Mouse (Mus musculus): ENCODE results near the gene Xkr7. TPM values are rescaled to one million over a fixed set of nuclear protein-coding genes. Genes with fewer than 3 reads are reported as not detected.

Xkr7 gene
- polyA plus RNA-seq, 1 experiment from 2014 or later = 0.36 TPM

GRCm38 (mm10) chr2:153045884-153046299, 14.2 kb downstream of the Xkr7 start:
- Histone ChIP-seq H3K9me3 (no peaks in the 10 kb centered on the region), H3K36me3 (replicated peaks) (no peaks in the 10 kb centered on the region), H3K27ac (replicated peaks) (no peak overlapping the region), H3K4me1 (0 out of 2 replicates have a peak, but pooled peaks cover 4% of the 10 kb centered on the region), H3K4me3 (no peak overlapping the region), H3K27me3 (replicated peaks; ENCODE audit: low read depth, poor library complexity, severe bottlenecking) (peaks cover 35% of the 10 kb centered on the region)
- no peak for DNase-seq (ENCODE audit: low spot score)
- WGBS = 28% methylated on average over 8 of the region's 8 CpGs

GRCm38 (mm10) chr2:153047828-153048465, 16.3 kb downstream of the Xkr7 start:
- peak; percentile 56 for DNase-seq (ENCODE audit: low spot score)
- H3K27me3 ChIP-seq (replicated peaks; ENCODE audit: low read depth, poor library complexity, severe bottlenecking) = peaks cover 56% of the 10 kb centered on the region
- H3K27ac ChIP-seq (replicated peaks) = no peak overlapping the region
- no peaks in the 10 kb centered on the region for H3K9me3 ChIP-seq
- WGBS = 43% methylated on average over 17 of the region's 17 CpGs
- no peaks in the 10 kb centered on the region for H3K36me3 ChIP-seq (replicated peaks)
- no peak overlapping the region for H3K4me3 ChIP-seq
- H3K4me1 ChIP-seq = peaks cover 11% of the 10 kb centered on the region

- no peaks in the 10 kb centered on the region for H3K9me3 ChIP-seq
- no peaks in the 10 kb centered on the region for H3K36me3 ChIP-seq (replicated peaks)
- peaks cover 12% of the 10 kb centered on the region for H3K4me1 ChIP-seq
- H3K4me3 ChIP-seq = no peak overlapping the region
- WGBS = 52% methylated on average over 9 of the region's 9 CpGs
- H3K27ac ChIP-seq (replicated peaks) = no peak overlapping the region
- peaks cover 71% of the 10 kb centered on the region for H3K27me3 ChIP-seq (replicated peaks; ENCODE audit: low read depth, poor library complexity, severe bottlenecking)
- DNase-seq (ENCODE audit: low spot score) = no peak
These were observed 17.8 kb downstream of the Xkr7 start for GRCm38 (mm10) chr2:153049288-153049996.

GRCm38 (mm10) chr2:153049997-153050358, 18.3 kb downstream of the Xkr7 start:
- Histone ChIP-seq H3K27me3 (replicated peaks; ENCODE audit: low read depth, poor library complexity, severe bottlenecking) (peaks cover 76% of the 10 kb centered on the region), H3K9me3 (no peaks in the 10 kb centered on the region), H3K4me1 (peaks cover 12% of the 10 kb centered on the region), H3K36me3 (replicated peaks) (no peaks in the 10 kb centered on the region), H3K27ac (replicated peaks) (no peak overlapping the region), H3K4me3 (no peak overlapping the region)
- no peak for DNase-seq (ENCODE audit: low spot score)
- 86% methylated on average over 4 of the region's 4 CpGs for WGBS

- 83% methylated on average over 6 of the region's 6 CpGs for WGBS
- DNase-seq (ENCODE audit: low spot score) = no peak
- no peak overlapping the region for H3K27ac ChIP-seq (replicated peaks)
- no peak overlapping the region for H3K4me3 ChIP-seq
- no peaks in the 10 kb centered on the region for H3K9me3 ChIP-seq
- H3K4me1 ChIP-seq = peaks cover 8% of the 10 kb centered on the region
- H3K27me3 ChIP-seq (replicated peaks; ENCODE audit: low read depth, poor library complexity, severe bottlenecking) = peaks cover 78% of the 10 kb centered on the region
- H3K36me3 ChIP-seq (replicated peaks) = no peaks in the 10 kb centered on the region
These were observed 19.4 kb downstream of the Xkr7 start for GRCm38 (mm10) chr2:153051095-153051494.

GRCm38 (mm10) chr2:153051537-153051936, 19.9 kb downstream of the Xkr7 start:
- no peak for DNase-seq (ENCODE audit: low spot score)
- WGBS = 78% methylated on average over 9 of the region's 9 CpGs
- Histone ChIP-seq H3K9me3 (no peaks in the 10 kb centered on the region), H3K27me3 (replicated peaks; ENCODE audit: low read depth, poor library complexity, severe bottlenecking) (peaks cover 78% of the 10 kb centered on the region), H3K27ac (replicated peaks) (no peak overlapping the region), H3K4me1 (peaks cover 8% of the 10 kb centered on the region), H3K36me3 (replicated peaks) (no peaks in the 10 kb centered on the region), H3K4me3 (no peak overlapping the region)

GRCm38 (mm10) chr2:153052700-153053351, 21.2 kb downstream of the Xkr7 start:
- 9% methylated on average over 30 of the region's 30 CpGs for WGBS
- H3K27ac ChIP-seq (replicated peaks) = no peak overlapping the region
- no peak for DNase-seq (ENCODE audit: low spot score)
- H3K4me3 ChIP-seq = peak overlapping the region; percentile 34; the same call in 1 of the 2 replicates
- peaks cover 72% of the 10 kb centered on the region for H3K27me3 ChIP-seq (replicated peaks; ENCODE audit: low read depth, poor library complexity, severe bottlenecking)
- no peaks in the 10 kb centered on the region for H3K36me3 ChIP-seq (replicated peaks)
- H3K4me1 ChIP-seq = peaks cover 8% of the 10 kb centered on the region
- no peaks in the 10 kb centered on the region for H3K9me3 ChIP-seq

- DNase-seq (ENCODE audit: low spot score) = no peak
- peaks cover 67% of the 10 kb centered on the region for H3K27me3 ChIP-seq (replicated peaks; ENCODE audit: low read depth, poor library complexity, severe bottlenecking)
- WGBS = 89% methylated on average over 8 of the region's 8 CpGs
These were observed 22.2 kb downstream of the Xkr7 start for GRCm38 (mm10) chr2:153053896-153054295.

GRCm38 (mm10) chr2:153055270-153055920, 23.7 kb downstream of the Xkr7 start:
- no peak overlapping the region for H3K4me3 ChIP-seq
- H3K27me3 ChIP-seq (replicated peaks; ENCODE audit: low read depth, poor library complexity, severe bottlenecking) = peaks cover 58% of the 10 kb centered on the region

More at GRCm38 (mm10) chr2:153053896-153054295, 22.2 kb downstream of the Xkr7 start:
- no peaks in the 10 kb centered on the region for H3K36me3 ChIP-seq (replicated peaks)
- H3K4me1 ChIP-seq = peaks cover 8% of the 10 kb centered on the region
- H3K9me3 ChIP-seq = no peaks in the 10 kb centered on the region
- H3K4me3 ChIP-seq = no peak overlapping the region
- no peak overlapping the region for H3K27ac ChIP-seq (replicated peaks)

GRCm38 (mm10) chr2:153058365-153058764, 26.7 kb downstream of the Xkr7 start:
- Histone ChIP-seq H3K9me3 (no peaks in the 10 kb centered on the region), H3K27ac (replicated peaks) (no peak overlapping the region), H3K4me1 (no peaks in the 10 kb centered on the region), H3K36me3 (replicated peaks) (no peaks in the 10 kb centered on the region), H3K27me3 (replicated peaks; ENCODE audit: low read depth, poor library complexity, severe bottlenecking) (peaks cover 29% of the 10 kb centered on the region), H3K4me3 (no peak overlapping the region)
- 78% methylated on average over 4 of the region's 4 CpGs for WGBS
- no peak for DNase-seq (ENCODE audit: low spot score)

More at GRCm38 (mm10) chr2:153055270-153055920, 23.7 kb downstream of the Xkr7 start:
- Histone ChIP-seq H3K27ac (replicated peaks) (no peak overlapping the region), H3K9me3 (no peaks in the 10 kb centered on the region), H3K36me3 (replicated peaks) (no peaks in the 10 kb centered on the region), H3K4me1 (peaks cover 8% of the 10 kb centered on the region)
- WGBS = 60% methylated on average over 6 of the region's 6 CpGs
- DNase-seq (ENCODE audit: low spot score) = no peak

- 90% methylated on average over 7 of the region's 7 CpGs for WGBS
- Histone ChIP-seq H3K36me3 (replicated peaks) (no peaks in the 10 kb centered on the region), H3K27ac (replicated peaks) (no peak overlapping the region)
These were observed 28.6 kb downstream of the Xkr7 start for GRCm38 (mm10) chr2:153060216-153060615.

GRCm38 (mm10) chr2:153063394-153063793, 31.7 kb downstream of the Xkr7 start:
- Histone ChIP-seq H3K9me3 (no peaks in the 10 kb centered on the region), H3K27ac (replicated peaks) (no peak overlapping the region), H3K36me3 (replicated peaks) (no peaks in the 10 kb centered on the region), H3K4me1 (peaks cover 12% of the 10 kb centered on the region; the same call in 1 of the 2 replicates), H3K4me3 (no peak overlapping the region), H3K27me3 (replicated peaks; ENCODE audit: low read depth, poor library complexity, severe bottlenecking) (peaks cover 37% of the 10 kb centered on the region)
- no peak for DNase-seq (ENCODE audit: low spot score)
- 50% methylated on average over 3 of the region's 3 CpGs for WGBS

More at GRCm38 (mm10) chr2:153060216-153060615, 28.6 kb downstream of the Xkr7 start:
- Histone ChIP-seq H3K4me3 (no peak overlapping the region), H3K4me1 (peaks cover 8% of the 10 kb centered on the region; the same call in 1 of the 2 replicates), H3K27me3 (replicated peaks; ENCODE audit: low read depth, poor library complexity, severe bottlenecking) (peaks cover 11% of the 10 kb centered on the region), H3K9me3 (no peaks in the 10 kb centered on the region)
- no peak for DNase-seq (ENCODE audit: low spot score)
